Mouse (Mus musculus) liver, embryonic 12.5 days (tissue): ENCODE measurements around the gene Olfr16. TPM values are rescaled to one million over a fixed set of nuclear protein-coding genes. Genes with fewer than 3 reads are reported as not detected.

Experiments used
- polyA plus RNA-seq: library from polyadenylated mRNA; unstranded; fragments of >200 nt; fragmentation: Nextera tagmentation; extraction: Ambion mirVana; gene quantifications from 2 replicates; pipeline ENCODE4 v1.2.1, GENCODE M21; 2016

Gene Olfr16
- polyA plus RNA-seq, 1 experiment from 2014 or later, result not detected

Other genes starting within 250 kb of the Olfr16 start
- 8.1 and 9.0 TPM in 2 replicates for gene Apcs, start 55.4 kb upstream of the Olfr16 start, polyA plus RNA-seq
- gene Olfr1408, start 187.0 kb downstream of the Olfr16 start, polyA plus RNA-seq, result not detected in 2 replicates
- not detected in 2 replicates for gene Olfr1406, start 240.2 kb downstream of the Olfr16 start, polyA plus RNA-seq
- not detected in 2 replicates for gene Olfr218, start 247.4 kb downstream of the Olfr16 start, polyA plus RNA-seq